Mouse (Mus musculus) granulocyte monocyte progenitor cell, adult 5-6 weeks (primary cell): ENCODE data around the gene Cdon. TPM values are rescaled to one million over a fixed set of nuclear protein-coding genes. Genes with fewer than 3 reads are reported as not detected.
A peak's percentile ranks its signal among the peaks of the same experiment; 100 is the strongest.

Experiments used
- ATAC-seq: replicated peaks from 2 replicates; pipeline ENCODE4 v1.8.0; 2016; ENCODE audit warnings: mild to moderate bottlenecking, moderate TSS enrichment, inconsistent platforms; ENCODE audit not compliant: poor library complexity, severe bottlenecking
- total RNA-seq, 2 experiments: library from RNA; stranded (forward) in 1 of 2; stranded (reverse) in 1 of 2; fragments of 200-712, 200-1000 nt in 1 of 2; fragments of >200 nt in 1 of 2; fragmentation: Nextera tagmentation in 1 of 2; gene quantifications; 2 replicates each; pipeline ENCODE4 v1.2.3; 2014 to 2017

Cdon gene
- total RNA-seq, 2 experiments from 2014 or later = 0.46 to 1.0 TPM

DNA sequence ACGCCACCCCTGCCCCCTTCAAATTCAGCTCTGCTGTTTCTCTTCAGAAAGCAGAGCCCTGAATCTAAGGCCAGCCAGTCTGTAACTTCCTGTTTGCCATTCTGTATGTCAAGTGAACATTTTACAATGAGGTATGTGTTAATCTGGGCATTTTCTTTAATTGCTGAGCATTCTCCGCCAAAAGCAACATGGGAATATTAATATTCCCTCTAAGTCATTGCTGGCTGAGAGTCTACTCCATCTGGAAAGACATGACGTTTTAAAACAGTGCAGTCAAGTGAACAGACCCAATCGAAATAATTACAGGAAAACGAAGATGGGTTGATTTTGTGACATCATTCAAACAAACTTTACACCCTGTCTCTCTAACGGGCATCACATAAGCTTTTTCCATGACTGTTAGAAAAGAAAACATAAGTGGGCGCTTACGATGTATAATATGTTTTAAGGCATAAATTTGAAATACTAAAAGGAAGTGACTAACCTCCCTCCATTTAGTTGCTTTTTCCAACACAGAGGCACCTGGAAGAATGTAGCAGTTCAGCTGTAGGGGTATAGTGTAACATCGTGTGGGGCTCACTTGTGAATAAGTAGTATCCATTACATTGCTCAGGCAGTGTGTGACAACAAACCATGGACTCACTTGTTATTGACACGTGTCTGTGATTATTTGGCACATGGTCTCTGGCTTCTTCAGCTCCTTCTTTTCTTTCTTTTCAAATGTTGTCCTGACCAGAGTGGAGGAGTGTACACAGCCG, 70.4 kb downstream of the Cdon start:
- no peak for ATAC-seq

DNA sequence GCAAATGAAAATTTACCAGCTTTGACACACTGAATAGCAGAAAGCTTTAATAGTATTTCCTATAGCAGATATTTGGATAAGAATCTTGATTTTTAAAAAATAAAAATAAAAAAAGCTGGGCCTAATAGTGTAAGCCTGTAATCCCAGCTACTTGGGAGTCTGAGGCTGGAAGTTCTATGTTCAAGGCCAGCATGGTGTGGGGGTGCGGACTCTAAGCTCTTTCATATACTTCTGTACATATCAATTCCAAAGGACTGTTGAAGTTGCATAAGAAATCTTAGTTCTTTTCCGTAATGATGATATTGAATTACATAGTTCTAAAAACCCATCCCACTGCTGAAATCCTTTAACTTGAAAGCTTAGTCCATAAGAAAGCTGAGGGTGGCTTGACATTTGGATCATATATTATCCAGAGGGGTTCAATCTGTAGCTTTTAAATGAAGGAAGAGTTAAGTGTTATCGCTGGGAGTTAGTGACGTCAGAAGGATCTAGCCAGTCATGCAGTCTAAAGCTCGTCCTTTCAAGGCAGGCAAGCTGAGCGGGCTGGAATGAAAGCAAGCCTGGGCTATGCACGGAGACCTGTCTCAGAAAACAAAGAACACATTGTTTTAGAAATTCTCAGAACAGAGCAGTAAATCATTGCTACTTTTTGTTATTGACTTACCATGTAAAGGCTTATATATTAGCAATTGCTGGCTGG, 72.3 kb downstream of the Cdon start:
- no peak for ATAC-seq

DNA sequence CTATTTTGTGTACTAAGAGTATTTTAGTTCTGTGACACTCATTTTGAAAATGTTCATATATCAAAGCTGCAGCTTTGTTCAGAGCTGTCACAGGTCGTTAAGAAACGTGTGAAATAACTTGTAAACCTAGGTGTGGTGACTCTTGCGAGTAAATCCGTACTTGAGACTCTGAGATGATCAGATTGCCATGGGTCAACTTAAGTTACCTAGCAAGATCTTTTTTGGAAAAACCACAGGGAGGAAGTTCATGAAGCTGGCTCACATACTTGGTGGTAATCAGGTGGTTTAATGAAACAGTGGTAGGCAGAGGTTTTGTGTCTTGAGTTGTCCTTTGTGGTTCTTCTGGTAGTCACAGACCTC, 72.8 kb downstream of the Cdon start:
- no peak for ATAC-seq

GRCm38 (mm10) chr9:35494937-35495336, 74.0 kb downstream of the Cdon start:
- no peak for ATAC-seq

DNA sequence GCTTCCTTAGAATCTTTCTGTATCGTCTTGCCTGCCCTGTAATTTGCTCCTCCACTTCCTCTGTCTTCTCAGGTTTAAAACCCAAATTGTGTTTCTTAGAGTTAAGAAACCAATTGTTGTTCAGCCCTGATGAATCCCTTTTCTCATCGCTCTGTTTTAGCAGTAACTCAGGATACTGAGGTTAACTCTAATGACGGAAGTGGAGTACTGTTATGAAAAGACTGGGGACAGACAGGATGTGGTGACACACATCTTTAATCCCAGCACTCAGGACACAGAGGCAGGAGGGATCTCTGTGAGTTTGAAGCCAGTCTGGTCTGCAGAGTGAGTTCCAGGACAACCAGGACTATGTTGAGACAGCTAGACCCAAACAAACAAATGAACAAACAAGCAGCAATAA, 74.5 kb downstream of the Cdon start:
- ATAC-seq = peak; percentile 84

GRCm38 (mm10) chr9:35499946-35500345, 79.0 kb downstream of the Cdon start:
- no peak for ATAC-seq

- peak; percentile 80 for ATAC-seq
Observed at GRCm38 (mm10) chr9:35502361-35503000, 81.6 kb downstream of the Cdon start.

- ATAC-seq = no peak
Observed at GRCm38 (mm10) chr9:35508234-35508633, 87.3 kb downstream of the Cdon start.

GRCm38 (mm10) chr9:35513900-35514299, 93.0 kb downstream of the Cdon start:
- no peak for ATAC-seq

- ATAC-seq = no peak
Observed at GRCm38 (mm10) chr9:35516182-35516581, 95.3 kb downstream of the Cdon start.

GRCm38 (mm10) chr9:35516711-35517110, 95.8 kb downstream of the Cdon start:
- ATAC-seq = no peak

- no peak for ATAC-seq
Observed at GRCm38 (mm10) chr9:35518169-35518568, 97.2 kb downstream of the Cdon start, which contains the start of gene Gm1113. Gm1113 (minus strand) TSS chr9:35518269.

- ATAC-seq = no peak
Observed at GRCm38 (mm10) chr9:35520631-35521348, 99.9 kb downstream of the Cdon start.

- no peak for ATAC-seq
Observed at GRCm38 (mm10) chr9:35522241-35522640, 101.3 kb downstream of the Cdon start.

GRCm38 (mm10) chr9:35522821-35523515, 102.0 kb downstream of the Cdon start:
- ATAC-seq = no peak

- ATAC-seq = no peak
Observed at GRCm38 (mm10) chr9:35523541-35523940, 102.6 kb downstream of the Cdon start.

- ATAC-seq = peak; percentile 92
Observed at GRCm38 (mm10) chr9:35523941-35524411, 103.0 kb downstream of the Cdon start.

DNA sequence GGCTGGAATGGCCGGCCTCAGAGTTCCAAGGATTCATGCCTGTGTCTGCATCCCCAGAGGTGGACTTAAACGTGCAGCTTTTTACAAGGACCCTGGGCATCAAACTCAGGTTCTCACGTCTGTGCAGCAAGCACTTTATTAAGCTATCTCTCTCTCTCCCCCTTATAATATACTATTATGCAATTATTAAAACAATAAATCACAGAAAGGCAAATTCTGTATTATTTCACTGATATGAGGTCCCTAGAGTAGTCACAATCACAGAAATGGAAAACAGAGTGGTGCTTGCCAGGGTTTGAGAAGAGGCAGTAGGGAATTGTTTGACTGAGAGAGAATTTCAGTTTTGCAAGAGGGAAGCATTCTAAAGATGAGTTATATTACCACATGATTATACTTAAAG, 108.2 kb downstream of the Cdon start:
- no peak for ATAC-seq

GRCm38 (mm10) chr9:35529796-35530195, 108.9 kb downstream of the Cdon start:
- ATAC-seq = no peak

- no peak for ATAC-seq
Observed at GRCm38 (mm10) chr9:35533266-35533665, 112.3 kb downstream of the Cdon start.
